Mouse (Mus musculus) liver, embryonic 16.5 days (tissue): ENCODE measurements around the gene Adam3. TPM values are rescaled to one million over a fixed set of nuclear protein-coding genes. Genes with fewer than 3 reads are reported as not detected.
A peak's percentile ranks its signal among the peaks of the same experiment; 100 is the strongest.

ENCODE experiments used
- ATAC-seq: fragments of 200-750 bp; cut with Nextera tagmentation; 2 replicates; pipeline ENCODE4 v1.8.0; 2017; ENCODE audit warnings: low read depth, mild to moderate bottlenecking, moderate number of reproducible peaks, moderate library complexity
- H3K27ac ChIP-seq: fragments of 300-500 bp; sonication (generic); 2 replicates; pipeline ENCODE4 v1.5.1; 2014; ENCODE audit warnings: mild to moderate bottlenecking, low read length
- H3K27me3 ChIP-seq: fragments of 300-500 bp; sonication (generic); 2 replicates; pipeline ENCODE4 v1.6.1; 2014; ENCODE audit warnings: low read depth, low read length, mixed read lengths; ENCODE audit not compliant: control insufficient read depth, insufficient read depth
- H3K36me3 ChIP-seq: fragments of 300-500 bp; sonication (generic); 2 replicates; pipeline ENCODE4 v1.6.1; 2014; ENCODE audit warnings: mild to moderate bottlenecking; ENCODE audit not compliant: control insufficient read depth, insufficient read depth
- H3K4me1 ChIP-seq: fragments of 300-500 bp; sonication (generic); 2 replicates; pipeline ENCODE4 v1.6.1; 2014; ENCODE audit warnings: low read depth, low read length, mixed read lengths; ENCODE audit not compliant: control insufficient read depth
- H3K4me2 ChIP-seq: fragments of 300-500 bp; sonication (generic); 2 replicates; pipeline ENCODE4 v1.6.1; 2014; ENCODE audit warnings: low read depth, low read length, mixed read lengths
- H3K4me3 ChIP-seq: fragments of 300-500 bp; sonication (generic); 2 replicates; pipeline ENCODE4 v1.5.1; 2014; ENCODE audit warnings: low read depth, mild to moderate bottlenecking, low read length
- H3K9ac ChIP-seq: fragments of 300-500 bp; sonication (generic); 2 replicates; pipeline ENCODE4 v1.6.1; 2014; ENCODE audit warnings: low read depth, low read length
- H3K9me3 ChIP-seq: fragments of 300-500 bp; sonication (generic); replicated peaks from 2 replicates; pipeline ENCODE4 v1.6.1; 2016; ENCODE audit warnings: low read length; ENCODE audit not compliant: control insufficient read depth
- WGBS: fragments of 180-500 bp; shearing (Covaris S2); extraction: QIAGEN DNeasy Blood & Tissue Kit; methylation state at CpG from one replicate; pipeline ENCODE4 v1.1.7; 2014; ENCODE audit not compliant: insufficient replicate concordance; 5-methylcytosine and 5-hydroxymethylcytosine counted together
- polyA plus RNA-seq: library from polyadenylated mRNA; unstranded; fragments of >200 nt; fragmentation: Nextera tagmentation; extraction: Ambion mirVana; gene quantifications from 2 replicates; pipeline ENCODE4 v1.2.1, GENCODE M21; 2015

Gene Adam3
- polyA plus RNA-seq, result not detected in 2 replicates

- ATAC-seq, result peak; percentile 19; the same call in 1 of the 2 replicates
- Histone ChIP-seq H3K9me3 (no peaks in the 10 kb centered on the region), H3K36me3 (no peaks in the 10 kb centered on the region), H3K4me1 (no peaks in the 10 kb centered on the region), H3K9ac (no peak within 1 kb of the TSS), H3K4me3 (no peak within 1 kb of the TSS), H3K27me3 (no peaks in the 10 kb centered on the region), H3K4me2 (no peak within 1 kb of the TSS), H3K27ac (no peak within 1 kb of the TSS)
- 12% methylated on average over 11 of the region's 11 CpGs for WGBS
Observed at GRCm38 (mm10) chr8:24725630-24726029, at the start of gene Adam3. Gene Adam3, minus strand, starts transcription at chr8:24725852.

- ATAC-seq, result no peak
- no peaks in the 10 kb centered on the region for H3K36me3 ChIP-seq
- H3K4me3 ChIP-seq, result no peak overlapping the region
- 49% methylated on average over 16 of the region's 16 CpGs for WGBS
- no peak overlapping the region for H3K27ac ChIP-seq
- H3K27me3 ChIP-seq, result no peaks in the 10 kb centered on the region
- H3K4me1 ChIP-seq, result no peaks in the 10 kb centered on the region
- H3K4me2 ChIP-seq, result no peak overlapping the region
- H3K9ac ChIP-seq, result no peak overlapping the region
- no peaks in the 10 kb centered on the region for H3K9me3 ChIP-seq
Observed at GRCm38 (mm10) chr8:24724886-24725626, 596 bp downstream of the Adam3 start.

Other genes starting within 250 kb of the Adam3 start
- 0.17 and 0.18 TPM in 2 replicates for gene Adam5, start 98.5 kb upstream of the Adam3 start, polyA plus RNA-seq